Mouse (Mus musculus) urinary bladder, postnatal 36 days (tissue): ENCODE measurements around the gene Agap3.

Experiments
- DNase-seq, 2 experiments: peaks; one replicate each; pipeline ENCODE4 v3.0.0; 2022; ENCODE audit warnings: low spot score in 2 of 2, mixed read lengths in 1 of 2

Agap3 gene

GRCm38 (mm10) chr5:24474723-24475261, 22.8 kb downstream of the Agap3 start:
- peak in 1 of 2 experiments; percentile 22 for DNase-seq

- DNase-seq: peak; percentile 73 to 85
Measured at GRCm38 (mm10) chr5:24475476-24476241, 23.7 kb downstream of the Agap3 start.

GRCm38 (mm10) chr5:24477909-24478308, 25.9 kb downstream of the Agap3 start:
- no peak for DNase-seq

GRCm38 (mm10) chr5:24481647-24482046, 29.7 kb downstream of the Agap3 start:
- DNase-seq: peak in 1 of 2 experiments; percentile 49

- no peak for DNase-seq
Measured at GRCm38 (mm10) chr5:24482247-24483079, 30.5 kb downstream of the Agap3 start.

GRCm38 (mm10) chr5:24483326-24483725, 31.3 kb downstream of the Agap3 start:
- DNase-seq: peak; percentile 58 to 71

- DNase-seq: no peak
Measured at GRCm38 (mm10) chr5:24484963-24485362, 33.0 kb downstream of the Agap3 start.

- DNase-seq: peak; percentile 82 to 87
Measured at GRCm38 (mm10) chr5:24486097-24486496, 34.1 kb downstream of the Agap3 start.

GRCm38 (mm10) chr5:24486738-24487137, 34.8 kb downstream of the Agap3 start:
- DNase-seq: no peak

GRCm38 (mm10) chr5:24490413-24490920, 38.5 kb downstream of the Agap3 start:
- DNase-seq: no peak

GRCm38 (mm10) chr5:24492546-24493285, 40.7 kb downstream of the Agap3 start:
- no peak for DNase-seq

GRCm38 (mm10) chr5:24495019-24495418, 43.0 kb downstream of the Agap3 start:
- no peak for DNase-seq

- no peak for DNase-seq
Measured at GRCm38 (mm10) chr5:24496756-24497155, 44.8 kb downstream of the Agap3 start.

- no peak for DNase-seq
Measured at GRCm38 (mm10) chr5:24497526-24497925, 45.5 kb downstream of the Agap3 start.

GRCm38 (mm10) chr5:24499113-24499512, 47.1 kb downstream of the Agap3 start:
- DNase-seq: no peak

GRCm38 (mm10) chr5:24500851-24501250, 48.9 kb downstream of the Agap3 start:
- no peak for DNase-seq

- no peak for DNase-seq
Measured at GRCm38 (mm10) chr5:24502786-24503185, 50.8 kb downstream of the Agap3 start.

- DNase-seq: no peak
Measured at GRCm38 (mm10) chr5:24505513-24505912, 53.5 kb downstream of the Agap3 start.

GRCm38 (mm10) chr5:24508406-24508805, 56.4 kb downstream of the Agap3 start:
- no peak for DNase-seq

GRCm38 (mm10) chr5:24510635-24511034, 58.7 kb downstream of the Agap3 start:
- peak; percentile 42 to 43 for DNase-seq

- DNase-seq: peak; percentile 23 to 55
Measured at GRCm38 (mm10) chr5:24512271-24512670, 60.3 kb downstream of the Agap3 start.

GRCm38 (mm10) chr5:24521366-24521765, 69.4 kb downstream of the Agap3 start:
- DNase-seq: no peak
